Mouse (Mus musculus) intestine, postnatal 0 days (tissue): ENCODE measurements at regions not wholly inside any gene's neighbourhood (a gene's known extent, or its start where the extent isn't known, plus 50 kb on each side); places are given as distances from the start of the nearest gene placed in this dataset.

ENCODE experiments used
- ATAC-seq: fragments of 200-750 bp; cut with Nextera tagmentation; 2 replicates; pipeline ENCODE4 v1.8.0; 2017; ENCODE audit warnings: mild to moderate bottlenecking, moderate TSS enrichment, moderate library complexity
- H3K27ac ChIP-seq: fragments of 300-500 bp; sonication (generic); 2 replicates; pipeline ENCODE4 v1.5.1; 2014; ENCODE audit warnings: mild to moderate bottlenecking, low read depth, low read length, moderate library complexity
- H3K27me3 ChIP-seq: fragments of 300-500 bp; sonication (generic); replicated peaks from 2 replicates; pipeline ENCODE4 v1.6.1; 2014; ENCODE audit warnings: low read length, mixed read lengths; ENCODE audit not compliant: control insufficient read depth, insufficient read depth
- H3K36me3 ChIP-seq: fragments of 300-500 bp; sonication (generic); 2 replicates; pipeline ENCODE4 v1.6.1; 2014; ENCODE audit warnings: mild to moderate bottlenecking, moderate library complexity; ENCODE audit not compliant: control insufficient read depth, insufficient read depth
- H3K4me1 ChIP-seq: fragments of 300-500 bp; sonication (generic); replicated peaks from 2 replicates; pipeline ENCODE4 v1.6.1; 2014; ENCODE audit warnings: antibody characterized with exemption, low read length, mixed read lengths; ENCODE audit not compliant: control insufficient read depth, insufficient read depth
- H3K4me2 ChIP-seq: fragments of 300-500 bp; sonication (generic); replicated peaks from 2 replicates; pipeline ENCODE4 v1.6.1; 2014; ENCODE audit warnings: low read depth, mild to moderate bottlenecking, moderate library complexity
- H3K4me3 ChIP-seq: fragments of 300-500 bp; sonication (generic); 2 replicates; pipeline ENCODE4 v1.5.1; 2014; ENCODE audit warnings: low read depth, low read length
- H3K9ac ChIP-seq: fragments of 300-500 bp; sonication (generic); 2 replicates; pipeline ENCODE4 v1.6.1; 2014; ENCODE audit warnings: mild to moderate bottlenecking, low read depth, low read length
- H3K9me3 ChIP-seq: fragments of 300-500 bp; sonication (generic); 2 replicates; pipeline ENCODE4 v1.6.1; 2016; ENCODE audit warnings: mixed run types; ENCODE audit not compliant: control insufficient read depth
- CTCF ChIP-seq: sonication (generic); IDR thresholded peaks from 2 replicates; pipeline ENCODE4 v1.5.1; 2016; ENCODE audit warnings: low read depth, mild to moderate bottlenecking, control low read depth, antibody characterized with exemption, moderate library complexity
- WGBS: fragments of 180-500 bp; shearing (Covaris S2); extraction: QIAGEN DNeasy Blood & Tissue Kit; methylation state at CpG from one replicate; pipeline ENCODE4 v1.1.7; 2014; 5-methylcytosine and 5-hydroxymethylcytosine counted together

DNA sequence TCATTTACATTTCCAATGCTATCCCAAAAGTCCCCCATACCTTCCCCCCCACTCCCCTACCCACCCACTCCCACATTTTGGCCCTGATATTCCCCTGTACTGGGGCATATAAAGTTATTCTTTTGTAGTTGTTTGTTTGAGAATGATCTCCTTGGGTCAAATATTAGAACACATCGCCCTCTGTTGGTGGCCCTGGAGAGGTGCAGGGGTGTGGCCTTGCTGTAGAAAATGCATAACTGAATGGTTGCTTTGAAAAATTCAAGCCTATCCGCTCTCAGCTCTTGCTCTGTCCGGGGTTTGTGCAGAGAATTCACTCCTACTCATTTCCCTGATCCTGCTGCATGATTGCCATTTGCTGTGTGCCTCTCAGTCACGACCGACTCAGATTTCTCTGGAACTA lies 336.4 kb upstream of the Epha6 start:
- Histone ChIP-seq H3K27me3 (no peaks in the 10 kb centered on the region), H3K36me3 (no peaks in the 10 kb centered on the region), H3K4me3 (no peak overlapping the region), H3K4me2 (no peak overlapping the region), H3K27ac (no peak overlapping the region), H3K9ac (no peak overlapping the region), H3K9me3 (no peaks in the 10 kb centered on the region), H3K4me1 (no peaks in the 10 kb centered on the region)
- no peak for ATAC-seq
- 66% methylated on average over 5 of the region's 5 CpGs for WGBS
- peak; percentile 30 for TF ChIP-seq CTCF
